Mouse (Mus musculus): Measurements from ENCODE around the gene Slc10a7. TPM values are rescaled to one million over a fixed set of nuclear protein-coding genes. Genes with fewer than 3 reads are reported as not detected.
"Not testable (repeated sequence)": the region's sequence is repeated elsewhere in the genome, so short reads cannot be mapped to it uniquely, and the experiment has no call there.

The Slc10a7 gene
- total RNA-seq, 1 experiment from 2014 or later = 21.1 TPM

DNA sequence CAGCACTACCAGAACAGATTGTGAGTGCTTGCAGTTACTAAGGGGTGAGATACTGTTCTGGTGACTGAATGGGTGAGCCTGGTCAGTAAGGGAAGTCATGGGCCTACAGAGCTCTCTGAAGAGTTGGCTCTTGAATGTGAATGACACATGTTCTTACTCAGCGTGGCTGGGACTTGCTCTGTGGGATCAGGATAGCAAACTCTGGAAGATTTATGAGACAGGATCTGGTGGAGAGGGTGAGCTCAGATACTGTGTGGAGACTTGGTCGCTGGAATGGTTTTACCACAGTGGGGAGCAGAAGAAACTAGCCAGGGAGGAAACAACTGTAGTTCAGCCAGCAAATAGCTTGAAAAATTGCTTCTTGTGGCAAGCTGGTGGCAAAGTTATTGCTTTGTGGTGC, 35.4 kb downstream of the Slc10a7 start:
- peak; percentile 25; the same call in 1 of the 2 replicates for ATAC-seq (replicated peaks; ENCODE audit: low read depth, poor library complexity, severe bottlenecking)

DNA sequence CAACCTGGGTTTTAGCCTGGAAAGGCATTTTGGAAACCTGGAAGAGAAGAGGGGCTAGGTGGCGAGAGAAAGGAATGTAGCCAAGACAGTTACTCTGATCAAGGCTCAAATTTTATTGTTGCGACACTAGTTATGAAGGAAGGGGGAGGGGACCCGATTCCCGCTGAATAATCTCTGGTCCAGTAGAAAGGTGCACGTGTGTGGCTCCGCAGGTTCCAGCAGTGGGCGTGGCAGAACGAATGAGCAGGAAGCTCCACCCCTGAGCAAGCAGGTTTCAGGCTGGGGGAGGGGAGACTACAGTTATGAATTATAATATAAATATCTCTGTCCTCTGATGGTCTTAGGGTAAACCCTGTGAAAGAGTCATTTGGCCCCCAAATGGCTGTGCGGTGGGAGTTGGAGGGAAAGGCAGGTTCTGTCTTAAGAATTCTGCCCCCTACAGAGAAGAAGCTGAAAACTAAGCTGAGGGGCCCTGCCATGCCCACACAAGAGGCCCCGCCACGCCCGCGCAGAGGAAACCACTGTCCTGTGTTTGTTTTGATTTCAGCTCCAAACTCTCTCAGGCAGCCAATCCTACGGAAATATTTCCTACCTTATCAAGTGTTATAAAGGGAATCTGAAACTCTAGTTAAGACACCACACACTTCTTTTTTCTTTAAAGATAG, 36.1 kb downstream of the Slc10a7 start:
- ATAC-seq (replicated peaks; ENCODE audit: low read depth, poor library complexity, severe bottlenecking) = not testable (repeated sequence)

GRCm38 (mm10) chr8:78549971-78550751, 41.0 kb downstream of the Slc10a7 start:
- no peak for ATAC-seq (replicated peaks; ENCODE audit: low read depth, poor library complexity, severe bottlenecking)

GRCm38 (mm10) chr8:78550752-78551134, 41.6 kb downstream of the Slc10a7 start:
- no peak for ATAC-seq (replicated peaks; ENCODE audit: low read depth, poor library complexity, severe bottlenecking)

GRCm38 (mm10) chr8:78555817-78556216, 46.7 kb downstream of the Slc10a7 start:
- ATAC-seq (replicated peaks; ENCODE audit: low read depth, poor library complexity, severe bottlenecking) = no peak

GRCm38 (mm10) chr8:78556773-78557434, 47.8 kb downstream of the Slc10a7 start:
- no peak for ATAC-seq (replicated peaks; ENCODE audit: low read depth, poor library complexity, severe bottlenecking)

DNA sequence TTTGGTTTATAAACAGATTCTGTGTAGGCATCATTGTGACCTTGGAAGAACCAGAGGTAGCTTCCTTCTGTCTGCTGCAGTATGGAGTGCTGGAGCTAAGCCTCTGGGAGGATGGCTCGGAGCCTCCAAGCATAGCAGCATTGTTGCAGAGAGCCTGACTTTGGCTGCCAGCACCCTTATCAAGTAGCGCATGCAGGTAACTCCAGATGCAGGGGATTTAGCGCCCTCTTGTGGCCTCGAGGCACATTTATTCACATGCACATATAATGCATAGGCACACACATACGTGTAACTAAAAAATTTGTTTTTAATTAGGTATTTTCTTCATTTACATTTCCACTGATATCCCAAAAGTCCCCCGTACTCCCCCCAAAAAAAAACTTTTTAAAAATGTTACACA, 52.5 kb downstream of the Slc10a7 start:
- ATAC-seq (replicated peaks; ENCODE audit: low read depth, poor library complexity, severe bottlenecking) = no peak

GRCm38 (mm10) chr8:78563466-78564058, 54.4 kb downstream of the Slc10a7 start:
- no peak for ATAC-seq (replicated peaks; ENCODE audit: low read depth, poor library complexity, severe bottlenecking)

DNA sequence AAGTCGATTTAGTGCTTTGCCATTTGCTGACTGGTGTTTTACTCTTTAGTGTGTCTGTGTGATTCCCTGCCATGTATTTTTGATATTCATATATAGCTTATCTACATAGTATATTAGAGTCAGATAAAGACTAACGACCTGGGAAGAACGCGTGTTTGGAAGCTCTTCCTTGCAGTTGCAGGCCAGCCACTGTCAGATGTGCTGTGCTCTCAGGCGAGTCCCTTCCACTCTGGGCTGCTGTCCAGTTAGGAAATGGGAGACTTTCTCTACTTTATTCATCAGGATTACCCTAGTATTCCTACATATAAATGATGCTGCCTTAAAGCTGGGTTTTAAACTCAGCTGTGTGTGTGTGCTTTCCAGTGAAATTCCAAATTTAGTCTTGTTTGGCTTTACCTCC, 55.1 kb downstream of the Slc10a7 start:
- ATAC-seq (replicated peaks; ENCODE audit: low read depth, poor library complexity, severe bottlenecking) = no peak

DNA sequence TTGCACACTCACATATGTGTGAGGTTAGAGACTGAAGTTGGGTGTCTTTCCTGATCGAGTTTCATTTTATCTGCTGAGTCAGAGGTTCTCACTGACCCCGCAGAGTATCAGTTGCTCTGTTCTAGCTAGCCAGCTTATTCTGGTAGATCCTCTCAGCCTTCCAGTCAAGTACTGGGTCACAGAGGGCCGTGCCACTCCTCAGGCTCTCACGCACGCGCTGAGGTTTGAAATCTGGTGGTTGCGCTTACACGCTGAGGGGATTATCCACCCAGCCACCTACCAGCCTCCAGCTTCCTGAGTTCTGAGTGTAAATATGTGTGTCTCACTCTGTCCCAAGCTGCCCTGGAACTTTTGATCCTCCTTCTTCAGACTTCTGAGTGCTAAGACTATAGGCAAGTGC, 59.0 kb downstream of the Slc10a7 start:
- ATAC-seq (replicated peaks; ENCODE audit: low read depth, poor library complexity, severe bottlenecking) = no peak

DNA sequence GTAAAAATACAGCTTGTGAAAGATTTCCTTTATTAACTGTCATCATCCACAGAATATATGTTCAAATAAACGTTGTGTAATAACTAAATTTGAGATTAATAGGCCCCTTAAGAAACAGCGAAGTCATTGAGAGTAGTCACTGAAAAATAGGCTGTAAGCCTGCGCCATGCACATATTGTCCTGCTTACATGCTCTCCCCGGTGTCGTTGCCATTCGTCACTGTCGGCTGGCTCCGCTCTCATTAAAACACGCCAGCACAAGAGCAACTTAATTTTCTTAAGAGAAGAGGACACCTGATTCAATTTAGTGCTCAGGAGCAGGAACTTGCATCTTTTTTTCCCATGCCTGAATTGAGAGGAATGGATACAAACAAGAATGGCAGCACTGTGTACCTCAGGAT, 62.4 kb downstream of the Slc10a7 start:
- ATAC-seq (replicated peaks; ENCODE audit: low read depth, poor library complexity, severe bottlenecking) = no peak

- ATAC-seq (replicated peaks; ENCODE audit: low read depth, poor library complexity, severe bottlenecking) = no peak
Measured at GRCm38 (mm10) chr8:78574207-78574606, 65.1 kb downstream of the Slc10a7 start.

GRCm38 (mm10) chr8:78577569-78577968, 68.4 kb downstream of the Slc10a7 start:
- ATAC-seq (replicated peaks; ENCODE audit: low read depth, poor library complexity, severe bottlenecking) = no peak

DNA sequence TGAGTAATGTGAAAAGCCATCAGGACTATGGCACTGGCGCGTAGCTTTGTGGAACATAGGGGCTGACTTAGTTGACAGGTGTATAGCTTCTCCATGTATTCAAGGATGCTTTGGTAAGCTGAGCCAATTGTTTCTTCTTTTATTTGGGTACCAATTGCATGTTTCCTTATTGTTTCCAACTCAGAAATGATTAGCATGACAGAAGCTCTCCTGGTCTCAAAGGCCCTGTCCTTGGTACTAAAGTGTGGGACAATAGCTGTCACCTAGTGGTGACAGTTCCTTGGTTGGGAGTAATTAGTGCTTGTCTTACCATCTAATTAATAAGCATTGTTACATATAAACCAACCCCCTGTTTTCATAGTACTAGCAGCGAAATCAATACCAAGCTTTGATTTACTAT, 68.9 kb downstream of the Slc10a7 start:
- ATAC-seq (replicated peaks; ENCODE audit: low read depth, poor library complexity, severe bottlenecking) = no peak

DNA sequence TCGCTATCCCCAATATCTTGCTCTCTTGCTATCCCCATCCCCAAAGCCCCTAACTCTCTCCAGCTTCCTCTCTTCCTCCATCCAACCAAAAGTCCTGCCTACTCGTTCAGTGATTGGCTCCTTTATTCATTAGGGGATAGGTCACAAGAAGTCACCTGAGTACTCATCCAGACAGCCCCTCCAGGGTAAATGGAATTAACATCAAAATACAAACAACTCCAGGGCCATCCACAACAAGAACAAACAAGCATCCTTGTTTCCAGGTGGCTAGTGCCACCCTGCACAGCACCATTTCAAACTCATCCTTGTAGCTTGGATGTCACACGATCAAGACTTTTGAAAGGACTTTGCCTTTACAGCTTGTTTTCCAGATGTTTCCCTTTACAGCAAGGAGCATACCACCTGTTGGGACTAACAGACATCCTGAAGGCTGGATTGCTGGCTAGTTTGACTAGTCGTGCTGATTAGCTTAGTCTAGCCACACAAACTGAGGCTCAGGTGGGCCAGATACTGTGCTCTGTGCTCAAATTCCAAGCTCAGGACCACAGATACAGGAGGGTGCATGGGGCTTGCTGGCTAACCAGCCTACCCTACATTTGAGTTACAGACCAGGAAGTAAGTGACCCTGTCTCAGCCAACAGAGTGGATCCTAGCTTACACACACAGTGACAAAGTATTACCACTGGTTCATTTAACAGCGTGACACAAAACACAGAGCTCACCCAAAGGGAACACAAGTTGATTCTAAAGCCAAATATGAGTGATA, 75.0 kb downstream of the Slc10a7 start:
- no peak for ATAC-seq (replicated peaks; ENCODE audit: low read depth, poor library complexity, severe bottlenecking)

- no peak for ATAC-seq (replicated peaks; ENCODE audit: low read depth, poor library complexity, severe bottlenecking)
Measured at GRCm38 (mm10) chr8:78584863-78585262, 75.7 kb downstream of the Slc10a7 start.

GRCm38 (mm10) chr8:78595481-78595908, 86.3 kb downstream of the Slc10a7 start:
- ATAC-seq (replicated peaks; ENCODE audit: low read depth, poor library complexity, severe bottlenecking) = no peak

GRCm38 (mm10) chr8:78598237-78598636, 89.1 kb downstream of the Slc10a7 start:
- no peak for ATAC-seq (replicated peaks; ENCODE audit: low read depth, poor library complexity, severe bottlenecking)

GRCm38 (mm10) chr8:78603084-78603483, 93.9 kb downstream of the Slc10a7 start:
- ATAC-seq (replicated peaks; ENCODE audit: low read depth, poor library complexity, severe bottlenecking) = no peak

DNA sequence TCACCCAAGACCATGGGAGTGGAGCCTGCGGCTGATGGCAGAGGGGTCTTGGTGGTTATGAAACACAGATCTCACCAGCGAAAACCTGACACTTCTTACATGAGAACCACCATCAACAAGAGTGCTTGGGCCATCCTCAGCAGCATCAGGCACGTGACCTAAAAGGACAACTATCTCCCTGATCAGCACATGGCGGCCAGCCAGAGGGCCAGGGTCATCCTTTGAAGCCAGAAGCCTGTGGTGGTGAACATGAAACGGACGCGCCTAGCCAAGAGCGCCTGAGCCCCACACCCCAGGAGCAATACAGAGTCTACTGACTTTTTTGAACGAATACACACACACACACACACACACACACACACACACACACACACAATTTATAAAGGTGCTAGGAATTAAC, 95.3 kb downstream of the Slc10a7 start:
- no peak for ATAC-seq (replicated peaks; ENCODE audit: low read depth, poor library complexity, severe bottlenecking)
